Mouse (Mus musculus) liver, adult 2 months (tissue): ENCODE results near the gene Cenpu.

Experiments
- CTCF ChIP-seq: fragments of 200-500 bp; IDR thresholded peaks from 2 replicates; pipeline ENCODE4 v1.5.1; 2011; ENCODE audit warnings: low read depth, low read length, control low read depth
- POLR2A ChIP-seq: fragments of 200-500 bp; IDR thresholded peaks from 2 replicates; pipeline ENCODE4 v1.6.1; 2011; ENCODE audit warnings: low read length, control low read depth; ENCODE audit not compliant: insufficient read depth; ENCODE audit errors: extremely low read depth

DNA sequence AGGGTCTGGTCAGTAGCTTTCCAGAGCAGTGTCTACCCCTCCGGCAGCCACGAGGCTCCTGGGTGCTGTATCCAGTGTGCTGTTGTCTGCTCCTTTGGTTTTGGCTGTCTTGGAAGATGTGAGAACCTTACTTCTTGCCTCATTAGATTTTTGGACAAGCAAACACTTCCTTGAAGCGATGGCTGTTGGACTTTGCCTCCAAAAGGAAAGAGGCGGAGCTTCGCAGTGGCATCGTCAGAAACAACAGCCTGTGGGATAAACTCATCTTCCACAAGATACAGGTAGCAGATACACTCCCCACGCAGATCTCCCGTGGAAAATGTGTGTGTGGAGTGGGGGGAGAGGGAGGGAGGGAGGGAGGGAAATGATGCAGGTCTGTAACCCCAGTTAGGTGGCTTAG is 25.7 kb upstream of the Cenpu start:
- no peak for TF ChIP-seq CTCF
- no peak for TF ChIP-seq POLR2A
